ENCODE assay signal across 23 mouse cellular contexts in genomic region chr14:76228968-76229555, GRCm38 (mm10).
DNase-seq lines count a peak whose midpoint lies in the region; ATAC-seq and TF ChIP-seq lines count a peak whose summit lies in the region.
"Had no signal": no experiment of that assay in that cellular context is flagged by ENCODE, and none has a peak within 500 bp of the region (broad histone marks: within the 10 kb centered on the region; RNA-seq: fewer than 3 reads in every experiment).

No protein-coding gene starts in this region.

- TF ChIP-seq CTCF in liver, postnatal 0 days (IDR thresholded peaks at IDR 0.05; ENCODE audit: low read depth), result no peak

- no peak overlapping the region for H3K4me2 ChIP-seq in embryonic facial prominence, embryonic 11.5 days (ENCODE audit: low read depth, low read length)
- no peak overlapping the region for H3K4me2 ChIP-seq in liver, postnatal 0 days (ENCODE audit: low read depth, low read length)
- H3K4me2 ChIP-seq in liver, embryonic 13.5 days, result peak overlapping the region; percentile 46
- H3K4me2 ChIP-seq: embryonic facial prominence, embryonic 13.5 days; forebrain, embryonic 13.5 days; heart, embryonic 11.5 days; heart, embryonic 15.5 days; hindbrain, embryonic 14.5 days had no signal

- H3K4me3 ChIP-seq in embryonic facial prominence, embryonic 11.5 days (ENCODE audit: low read depth, low read length), result no peak overlapping the region
- H3K4me3 ChIP-seq in embryonic facial prominence, embryonic 10.5 days, result no peak overlapping the region
- H3K4me3 ChIP-seq in liver, postnatal 0 days (ENCODE audit: low read depth, low read length), result no peak overlapping the region
- no peak overlapping the region for H3K4me3 ChIP-seq in liver, embryonic 13.5 days (replicated peaks)
- H3K4me3 ChIP-seq: embryonic facial prominence, embryonic 13.5 days; forebrain, embryonic 13.5 days; heart, embryonic 15.5 days had no signal

- H3K9me3 ChIP-seq in embryonic facial prominence, embryonic 11.5 days (replicated peaks; ENCODE audit: control insufficient read depth, low read length), result no peaks in the 10 kb centered on the region
- no peaks in the 10 kb centered on the region for H3K9me3 ChIP-seq in embryonic facial prominence, embryonic 10.5 days
- H3K9me3 ChIP-seq in liver, postnatal 0 days (ENCODE audit: low read length), result no peaks in the 10 kb centered on the region
- no peaks in the 10 kb centered on the region for H3K9me3 ChIP-seq in liver, embryonic 13.5 days (replicated peaks)
- H3K9me3 ChIP-seq: embryonic facial prominence, embryonic 13.5 days; forebrain, embryonic 13.5 days; G1E; heart, embryonic 15.5 days had no signal

- no peak for ATAC-seq in embryonic facial prominence, embryonic 11.5 days (replicated peaks; ENCODE audit: insufficient number of reproducible peaks, low FRiP score, low TSS enrichment, low read depth)
- no peak for ATAC-seq in liver, postnatal 0 days
- ATAC-seq in liver, embryonic 13.5 days (ENCODE audit: low read depth), result peak; percentile 81
- peak; percentile 37; the same call in 1 of the 2 replicates for ATAC-seq in megakaryocyte-erythroid progenitor cell, adult 5-6 weeks (replicated peaks; ENCODE audit: low FRiP score, low TSS enrichment, poor library complexity, severe bottlenecking)
- no peak for ATAC-seq in erythroid progenitor cell, adult 5-6 weeks (replicated peaks; ENCODE audit: low FRiP score, poor library complexity, severe bottlenecking)
- ATAC-seq: CD4-positive, CD25-positive, alpha-beta regulatory T cell, adult 4 months; forebrain, embryonic 13.5 days; forebrain, postnatal 0 days had no signal

- TF ChIP-seq EP300 in liver, postnatal 0 days (IDR thresholded peaks at IDR 0.05; ENCODE audit: low read depth), result no peak

- no peak overlapping the region for H3K27ac ChIP-seq in embryonic facial prominence, embryonic 11.5 days (replicated peaks; ENCODE audit: low read depth, low read length)
- H3K27ac ChIP-seq in embryonic facial prominence, embryonic 10.5 days (replicated peaks), result no peak overlapping the region
- H3K27ac ChIP-seq in liver, postnatal 0 days (ENCODE audit: low read depth), result no peak overlapping the region
- peak overlapping the region; percentile 53; the same call in 1 of the 2 replicates for H3K27ac ChIP-seq in liver, embryonic 13.5 days
- H3K27ac ChIP-seq: embryonic facial prominence, embryonic 13.5 days; forebrain, embryonic 13.5 days; heart, embryonic 15.5 days; hindbrain, embryonic 14.5 days had no signal

- no peaks in the 10 kb centered on the region for H3K36me3 ChIP-seq in embryonic facial prominence, embryonic 11.5 days (replicated peaks; ENCODE audit: control insufficient read depth, insufficient read depth, low read depth, low read length)
- no peaks in the 10 kb centered on the region for H3K36me3 ChIP-seq in embryonic facial prominence, embryonic 10.5 days (replicated peaks)
- no peaks in the 10 kb centered on the region for H3K36me3 ChIP-seq in liver, postnatal 0 days (replicated peaks; ENCODE audit: insufficient read depth, low read length)
- H3K36me3 ChIP-seq in liver, embryonic 13.5 days, result no peaks in the 10 kb centered on the region
- H3K36me3 ChIP-seq: embryonic facial prominence, embryonic 13.5 days; G1E; heart, embryonic 15.5 days had no signal

- 59% methylated on average over 9 of the region's 9 CpGs for WGBS in embryonic facial prominence, embryonic 11.5 days
- WGBS in embryonic facial prominence, embryonic 10.5 days, result 62% methylated on average over 9 of the region's 9 CpGs
- 40% methylated on average over 9 of the region's 9 CpGs for WGBS in liver, postnatal 0 days (ENCODE audit: insufficient replicate concordance)
- WGBS in liver, embryonic 13.5 days (ENCODE audit: insufficient replicate concordance), result 20% methylated on average over 9 of the region's 9 CpGs

- H3K9ac ChIP-seq in embryonic facial prominence, embryonic 11.5 days (replicated peaks; ENCODE audit: low read length), result no peak overlapping the region
- no peak overlapping the region for H3K9ac ChIP-seq in liver, postnatal 0 days (replicated peaks)
- no peak overlapping the region; the same call in 1 of the 2 replicates for H3K9ac ChIP-seq in liver, embryonic 13.5 days
- H3K9ac ChIP-seq: embryonic facial prominence, embryonic 13.5 days; forebrain, embryonic 13.5 days; forebrain, postnatal 0 days; heart, embryonic 15.5 days; hindbrain, embryonic 14.5 days had no signal

- no peaks in the 10 kb centered on the region for H3K27me3 ChIP-seq in embryonic facial prominence, embryonic 11.5 days (ENCODE audit: control insufficient read depth, insufficient read depth, low read length)
- H3K27me3 ChIP-seq in embryonic facial prominence, embryonic 10.5 days (replicated peaks; ENCODE audit: low read depth, poor library complexity, severe bottlenecking), result no peaks in the 10 kb centered on the region; the same call in 1 of the 2 replicates
- H3K27me3 ChIP-seq in liver, postnatal 0 days (ENCODE audit: insufficient read depth, low read length), result no peaks in the 10 kb centered on the region
- H3K27me3 ChIP-seq in liver, embryonic 13.5 days, result no peaks in the 10 kb centered on the region
- H3K27me3 ChIP-seq: embryonic facial prominence, embryonic 13.5 days; heart, embryonic 15.5 days had no signal

- H3K4me1 ChIP-seq in embryonic facial prominence, embryonic 11.5 days (ENCODE audit: control insufficient read depth, insufficient read depth, low read length), result no peaks in the 10 kb centered on the region; the same call in 1 of the 2 replicates
- peaks cover 18% of the 10 kb centered on the region for H3K4me1 ChIP-seq in embryonic facial prominence, embryonic 10.5 days
- no peaks in the 10 kb centered on the region for H3K4me1 ChIP-seq in liver, postnatal 0 days (ENCODE audit: insufficient read depth)
- peaks cover 19% of the 10 kb centered on the region for H3K4me1 ChIP-seq in liver, embryonic 13.5 days (replicated peaks)
- H3K4me1 ChIP-seq: embryonic facial prominence, embryonic 13.5 days; forebrain, embryonic 13.5 days had no signal

- peak; percentile 35 for DNase-seq in embryonic facial prominence, embryonic 11.5 days (ENCODE audit: low spot score)
- no peak for DNase-seq in embryonic facial prominence, embryonic 10.5 days (ENCODE audit: low spot score)
- DNase-seq in liver, result peak; percentile 64
- DNase-seq in liver, postnatal 0 days, result no peak
- DNase-seq in liver, embryonic 13.5 days, result peak; percentile 1
- DNase-seq: adrenal gland, adult 8-10 months; adrenal gland, postnatal 36 days; B cell, adult 2 months; cerebellum, adult 2 months; cerebellum, postnatal 10 days; forebrain, postnatal 0 days; gastrocnemius, postnatal 36 days; heart, adult 18-20 months; heart, postnatal 14 days had no signal

Comparison
In these comparisons a context has a peak if more than half of its experiments do, and no peak if none do; other contexts are left out.
1. ATAC-seq: peak in liver, embryonic 13.5 days (single experiment) and megakaryocyte-erythroid progenitor cell, adult 5-6 weeks (single experiment); none in embryonic facial prominence, embryonic 11.5 days (single experiment), liver, postnatal 0 days (single experiment) and erythroid progenitor cell, adult 5-6 weeks (single experiment).
2. DNase-seq: peak in embryonic facial prominence, embryonic 11.5 days (single experiment), liver (single experiment) and liver, embryonic 13.5 days (single experiment); none in embryonic facial prominence, embryonic 10.5 days (single experiment) and liver, postnatal 0 days (single experiment).